Mouse (Mus musculus) heart, embryonic 13.5 days (tissue): ENCODE measurements around the gene Nip7. TPM values are rescaled to one million over a fixed set of nuclear protein-coding genes. Genes with fewer than 3 reads are reported as not detected.
"Not testable (repeated sequence)": the region's sequence is repeated elsewhere in the genome, so short reads cannot be mapped to it uniquely, and the experiment has no call there.

Experiments used
- ATAC-seq: fragments of 200-750 bp; cut with Nextera tagmentation; 2 replicates; pipeline ENCODE4 v1.8.0; 2017; ENCODE audit warnings: moderate TSS enrichment; ENCODE audit not compliant: insufficient number of reproducible peaks, low FRiP score, low TSS enrichment; ENCODE audit errors: extremely low read depth
- H3K27ac ChIP-seq: fragments of 300-500 bp; sonication (generic); replicated peaks from 2 replicates; pipeline ENCODE4 v1.5.1; 2015; ENCODE audit warnings: moderate library complexity, mild to moderate bottlenecking, inconsistent platforms
- H3K27me3 ChIP-seq: fragments of 300-500 bp; sonication (generic); replicated peaks from 2 replicates; pipeline ENCODE4 v1.6.1; 2015; ENCODE audit warnings: mild to moderate bottlenecking, inconsistent platforms
- H3K36me3 ChIP-seq: fragments of 300-500 bp; sonication (generic); 2 replicates; pipeline ENCODE4 v1.6.1; 2015; ENCODE audit warnings: mild to moderate bottlenecking, inconsistent platforms
- H3K4me1 ChIP-seq: fragments of 300-500 bp; sonication (generic); 2 replicates; pipeline ENCODE4 v1.6.1; 2015; ENCODE audit warnings: inconsistent platforms
- H3K4me2 ChIP-seq: fragments of 300-500 bp; sonication (generic); 2 replicates; pipeline ENCODE4 v1.6.1; 2015; ENCODE audit warnings: inconsistent platforms, mild to moderate bottlenecking, moderate library complexity
- H3K4me3 ChIP-seq: fragments of 300-500 bp; sonication (generic); 2 replicates; pipeline ENCODE4 v1.5.1; 2015; ENCODE audit warnings: moderate library complexity, mild to moderate bottlenecking, inconsistent platforms
- H3K9ac ChIP-seq: fragments of 300-500 bp; sonication (generic); 2 replicates; pipeline ENCODE4 v1.6.1; 2015; ENCODE audit warnings: inconsistent platforms, mild to moderate bottlenecking, moderate library complexity
- H3K9me3 ChIP-seq: fragments of 300-500 bp; sonication (generic); 2 replicates; pipeline ENCODE4 v1.6.1; 2016; ENCODE audit warnings: inconsistent platforms
- WGBS: fragments of 180-500 bp; shearing (Covaris S2); methylation state at CpG from one replicate; pipeline ENCODE4 v1.1.7; 2015; ENCODE audit warnings: mixed read lengths; 5-methylcytosine and 5-hydroxymethylcytosine counted together
- polyA plus RNA-seq: library from polyadenylated mRNA; unstranded; fragments of >200 nt; fragmentation: Nextera tagmentation; extraction: Ambion mirVana; gene quantifications from 2 replicates; pipeline ENCODE4 v1.2.1, GENCODE M21; 2015

Nip7 gene
- polyA plus RNA-seq: 51.7 and 59.1 TPM in 2 replicates

- peak within 1 kb of the TSS; percentile 100 for H3K4me3 ChIP-seq
- under 1% methylated on average over 88 of the region's 88 CpGs for WGBS
- H3K9ac ChIP-seq: peak within 1 kb of the TSS; percentile 96
- H3K4me2 ChIP-seq: peak within 1 kb of the TSS; percentile 98
- H3K9me3 ChIP-seq: no peaks in the 10 kb centered on the region
- peaks cover 63% of the 10 kb centered on the region for H3K36me3 ChIP-seq
- no peaks in the 10 kb centered on the region for H3K27me3 ChIP-seq
- H3K4me1 ChIP-seq: peaks cover 21% of the 10 kb centered on the region
- H3K27ac ChIP-seq: peak within 1 kb of the TSS; percentile 76
- peak; percentile 90 for ATAC-seq
Observed at GRCm38 (mm10) chr8:107056076-107056972, at the start of gene Nip7, which contains the start of gene Cog8. Nip7 (plus strand) TSS chr8:107056877. Cog8 (minus strand) TSS chr8:107056689.

DNA sequence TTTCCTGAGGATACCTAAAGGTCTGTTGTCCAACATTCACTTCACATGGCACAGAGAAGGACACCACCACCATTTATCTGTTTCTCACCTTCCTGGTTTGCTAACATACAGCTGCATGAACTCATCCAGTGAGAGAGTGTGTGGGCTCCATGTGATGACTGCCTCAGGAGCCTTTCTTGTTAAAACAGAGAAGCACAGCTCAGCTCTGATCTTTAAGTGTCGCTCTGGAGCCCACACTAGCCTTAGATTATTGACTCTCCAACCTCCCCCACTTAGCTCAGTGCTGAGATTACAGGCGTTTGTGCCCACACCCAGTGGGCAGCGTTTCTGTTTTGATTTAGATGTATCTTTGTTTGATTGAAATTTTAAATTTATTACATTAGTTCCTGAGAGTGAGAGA is 48.9 kb upstream of the Nip7 start:
- H3K36me3 ChIP-seq: peaks cover 73% of the 10 kb centered on the region
- no peak overlapping the region for H3K4me3 ChIP-seq
- H3K9ac ChIP-seq: no peak overlapping the region
- WGBS: 72% methylated on average over 3 of the region's 3 CpGs
- H3K4me1 ChIP-seq: peaks cover 8% of the 10 kb centered on the region; the same call in 1 of the 2 replicates
- ATAC-seq: no peak
- H3K9me3 ChIP-seq: no peaks in the 10 kb centered on the region
- H3K4me2 ChIP-seq: no peak overlapping the region
- H3K27ac ChIP-seq: no peak overlapping the region
- H3K27me3 ChIP-seq: no peaks in the 10 kb centered on the region

DNA sequence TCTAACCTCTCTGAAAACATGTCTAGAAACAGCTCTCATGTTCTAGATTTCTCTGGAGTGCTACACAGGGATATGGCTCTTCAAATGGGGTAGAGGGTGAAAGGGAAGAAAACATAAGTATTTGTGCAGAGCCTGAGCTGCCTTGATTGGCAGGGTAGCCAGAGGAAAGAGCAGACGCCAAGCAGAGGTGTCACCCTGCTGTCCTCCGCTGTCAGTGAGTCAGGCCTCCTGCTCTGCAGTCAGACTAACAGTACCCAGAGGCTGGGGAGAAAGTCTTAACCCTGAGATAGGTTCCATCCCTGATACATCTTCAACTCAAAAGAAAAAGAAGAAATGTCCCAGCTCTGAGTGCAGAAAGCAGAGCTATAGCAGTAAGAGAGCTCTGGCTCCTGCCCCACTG is 44.0 kb upstream of the Nip7 start:
- Histone ChIP-seq H3K4me3 (no peak overlapping the region), H3K27ac (no peak overlapping the region), H3K4me2 (no peak overlapping the region), H3K36me3 (peaks cover 56% of the 10 kb centered on the region), H3K9ac (no peak overlapping the region), H3K9me3 (no peaks in the 10 kb centered on the region), H3K4me1 (no peaks in the 10 kb centered on the region), H3K27me3 (no peaks in the 10 kb centered on the region)
- no peak for ATAC-seq
- 64% methylated on average over 2 of the region's 2 CpGs for WGBS

GRCm38 (mm10) chr8:107014915-107015314 is 41.8 kb upstream of the Nip7 start:
- Histone ChIP-seq H3K9ac (no peak overlapping the region), H3K9me3 (no peaks in the 10 kb centered on the region), H3K27ac (no peak overlapping the region), H3K4me3 (no peak overlapping the region), H3K4me2 (no peak overlapping the region), H3K4me1 (no peaks in the 10 kb centered on the region), H3K36me3 (peaks cover 37% of the 10 kb centered on the region), H3K27me3 (no peaks in the 10 kb centered on the region)
- ATAC-seq: no peak
- WGBS: 77% methylated on average over 1 of the region's 1 CpGs

DNA sequence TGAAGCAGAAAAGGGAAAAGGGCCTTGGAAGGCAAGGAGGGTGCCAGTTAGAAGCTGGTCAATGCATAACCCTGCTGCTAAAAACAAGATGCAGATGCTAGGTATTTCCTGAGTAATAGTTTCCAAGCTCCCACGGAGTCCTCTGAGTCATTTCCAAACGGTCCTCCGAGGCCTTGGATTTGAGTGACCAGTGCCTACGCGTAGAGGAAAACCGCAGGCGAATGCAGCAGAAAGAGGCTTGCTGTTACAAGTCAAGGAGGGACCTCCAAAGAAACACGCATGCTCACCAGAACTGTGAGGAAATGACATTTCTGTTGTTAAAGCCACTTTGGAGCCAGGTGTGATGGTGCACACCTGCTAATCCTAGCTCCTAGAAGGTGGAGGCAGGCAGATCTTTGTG is 33.2 kb upstream of the Nip7 start:
- Histone ChIP-seq H3K4me3 (no peak overlapping the region), H3K9me3 (no peaks in the 10 kb centered on the region), H3K27me3 (no peaks in the 10 kb centered on the region), H3K4me2 (no peak overlapping the region), H3K4me1 (no peaks in the 10 kb centered on the region), H3K36me3 (no peaks in the 10 kb centered on the region), H3K9ac (no peak overlapping the region), H3K27ac (no peak overlapping the region)
- 79% methylated on average over 8 of the region's 8 CpGs for WGBS
- ATAC-seq: no peak

DNA sequence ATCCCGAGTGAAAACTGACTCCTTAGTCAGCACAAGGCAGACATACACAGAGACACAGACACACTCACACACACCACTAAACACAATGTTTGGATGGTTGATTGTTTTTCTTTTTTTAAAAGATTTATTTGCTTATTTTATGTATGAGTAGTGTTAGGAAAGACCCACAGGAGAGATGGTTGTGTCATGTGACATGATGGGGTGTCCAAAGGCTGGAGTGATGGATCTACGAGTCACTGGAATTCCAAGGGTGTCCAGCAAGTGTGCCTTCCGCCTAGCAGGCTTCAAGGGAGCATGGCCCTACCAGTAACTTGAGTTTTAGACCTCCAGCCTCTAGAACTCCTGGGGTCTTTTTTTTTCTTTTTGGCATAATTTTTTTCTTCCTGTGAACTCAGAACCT is 27.4 kb upstream of the Nip7 start:
- H3K9me3 ChIP-seq: no peaks in the 10 kb centered on the region
- no peak overlapping the region for H3K4me2 ChIP-seq
- 64% methylated on average over 3 of the region's 3 CpGs for WGBS
- ATAC-seq: no peak
- H3K4me3 ChIP-seq: no peak overlapping the region
- peaks cover 21% of the 10 kb centered on the region for H3K4me1 ChIP-seq
- no peak overlapping the region for H3K9ac ChIP-seq
- H3K27me3 ChIP-seq: no peaks in the 10 kb centered on the region
- H3K36me3 ChIP-seq: no peaks in the 10 kb centered on the region
- H3K27ac ChIP-seq: no peak overlapping the region

DNA sequence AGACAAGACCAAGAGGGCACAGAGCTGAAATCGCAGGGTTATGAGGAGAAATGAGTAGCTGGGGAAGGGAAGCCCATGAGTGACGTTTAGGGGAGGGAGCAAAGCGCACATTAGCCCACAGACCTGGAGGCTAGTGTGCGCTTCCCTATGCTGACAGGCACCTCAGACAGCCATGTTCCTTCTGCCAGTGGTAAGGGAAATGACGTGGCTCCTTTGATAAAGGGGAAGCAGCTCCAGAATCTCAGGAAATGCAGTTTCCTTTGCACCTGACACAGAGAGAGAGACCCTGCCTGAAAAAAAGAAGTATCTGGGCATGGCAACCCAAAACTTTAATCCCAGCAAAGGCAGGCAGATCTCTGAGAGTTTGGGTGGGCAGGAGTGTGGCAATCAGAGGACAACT is 26.6 kb upstream of the Nip7 start:
- peaks cover 21% of the 10 kb centered on the region for H3K4me1 ChIP-seq
- H3K9me3 ChIP-seq: no peaks in the 10 kb centered on the region
- 61% methylated on average over 5 of the region's 5 CpGs for WGBS
- no peak overlapping the region for H3K9ac ChIP-seq
- H3K27ac ChIP-seq: no peak overlapping the region
- H3K27me3 ChIP-seq: no peaks in the 10 kb centered on the region
- no peak overlapping the region for H3K4me2 ChIP-seq
- H3K4me3 ChIP-seq: no peak overlapping the region
- ATAC-seq: no peak
- no peaks in the 10 kb centered on the region for H3K36me3 ChIP-seq

GRCm38 (mm10) chr8:107030650-107031576 is 25.8 kb upstream of the Nip7 start, which contains the start of gene Vps4a:
Vps4a (plus strand) TSS chr8:107031222.
- H3K36me3 ChIP-seq: peaks cover 4% of the 10 kb centered on the region; the same call in 1 of the 2 replicates
- ATAC-seq: peak; percentile 90
- peaks cover 21% of the 10 kb centered on the region for H3K4me1 ChIP-seq
- peak within 1 kb of the TSS; percentile 97 for H3K4me3 ChIP-seq
- H3K9me3 ChIP-seq: no peaks in the 10 kb centered on the region
- peak within 1 kb of the TSS; percentile 80 for H3K27ac ChIP-seq
- no peaks in the 10 kb centered on the region for H3K27me3 ChIP-seq
- H3K9ac ChIP-seq: peak within 1 kb of the TSS; percentile 98
- peak within 1 kb of the TSS; percentile 93 for H3K4me2 ChIP-seq
- 4% methylated on average over 65 of the region's 66 CpGs for WGBS

DNA sequence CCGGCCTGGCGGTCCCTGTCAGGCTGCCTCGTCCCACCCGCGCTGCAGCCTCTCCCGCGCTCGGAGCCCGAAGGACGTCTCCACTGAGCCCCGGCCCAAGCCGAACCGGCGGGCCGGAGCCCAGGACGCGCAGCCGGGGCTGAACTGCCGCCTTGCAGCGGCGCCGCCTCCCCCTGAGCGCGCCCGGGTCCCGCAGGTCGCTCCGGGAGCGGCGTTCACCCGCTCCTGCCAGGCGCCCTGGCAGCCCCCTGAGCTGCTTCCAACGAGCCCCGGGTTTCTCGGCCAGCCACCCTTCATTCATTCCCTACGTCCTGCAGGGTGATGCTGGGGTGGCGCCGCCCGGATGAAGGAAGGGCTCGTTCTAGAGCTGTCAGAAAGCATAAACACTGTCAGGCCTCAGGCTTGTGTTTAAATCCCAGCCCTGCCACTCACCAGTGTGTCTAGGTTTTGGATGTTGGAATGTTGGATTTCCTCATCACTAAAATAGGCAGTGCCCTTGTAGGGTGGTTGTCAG is 25.0 kb upstream of the Nip7 start:
- H3K4me2 ChIP-seq: peak overlapping the region; percentile 93
- WGBS: under 1% methylated on average over 40 of the region's 40 CpGs
- peaks cover 10% of the 10 kb centered on the region for H3K36me3 ChIP-seq
- peak overlapping the region; percentile 98 for H3K9ac ChIP-seq
- no peaks in the 10 kb centered on the region for H3K9me3 ChIP-seq
- peaks cover 21% of the 10 kb centered on the region for H3K4me1 ChIP-seq
- ATAC-seq: no peak
- peak overlapping the region; percentile 97 for H3K4me3 ChIP-seq
- H3K27ac ChIP-seq: peak overlapping the region; percentile 80
- H3K27me3 ChIP-seq: no peaks in the 10 kb centered on the region

GRCm38 (mm10) chr8:107033609-107034008 is 23.1 kb upstream of the Nip7 start:
- peaks cover 21% of the 10 kb centered on the region for H3K4me1 ChIP-seq
- not testable (repeated sequence) for ATAC-seq, H3K9ac ChIP-seq, H3K27ac ChIP-seq, H3K4me3 ChIP-seq, H3K27me3 ChIP-seq, H3K9me3 ChIP-seq, H3K4me2 ChIP-seq
- WGBS: 94% methylated on average over 2 of the region's 2 CpGs
- H3K36me3 ChIP-seq: peaks cover 22% of the 10 kb centered on the region

DNA sequence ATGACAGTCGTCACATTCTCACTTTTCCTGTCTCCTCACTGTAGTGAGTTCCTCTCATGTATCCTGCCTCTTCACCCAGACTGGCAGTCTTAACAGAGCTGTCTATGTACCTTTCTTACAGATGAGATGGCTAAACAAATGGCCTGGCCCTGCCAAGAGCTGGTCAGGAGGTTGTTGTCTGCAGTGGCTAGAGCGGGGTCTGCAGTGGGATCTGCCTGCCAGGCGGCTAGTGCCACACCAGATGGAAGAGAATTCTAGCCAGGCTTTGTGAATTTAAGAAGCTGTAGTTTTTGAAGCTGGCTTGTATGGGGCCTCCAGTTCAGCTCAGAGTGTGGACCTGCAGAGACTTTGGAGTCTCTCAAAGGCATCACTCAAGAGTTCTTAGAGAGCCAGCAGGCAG is 21.0 kb upstream of the Nip7 start:
- H3K27ac ChIP-seq: no peak overlapping the region
- ATAC-seq: no peak
- peaks cover 43% of the 10 kb centered on the region for H3K36me3 ChIP-seq
- no peaks in the 10 kb centered on the region for H3K9me3 ChIP-seq
- H3K9ac ChIP-seq: no peak overlapping the region
- H3K4me1 ChIP-seq: peaks cover 18% of the 10 kb centered on the region
- H3K4me3 ChIP-seq: no peak overlapping the region
- no peak overlapping the region for H3K4me2 ChIP-seq
- H3K27me3 ChIP-seq: no peaks in the 10 kb centered on the region
- 90% methylated on average over 3 of the region's 3 CpGs for WGBS
